Mouse (Mus musculus): ENCODE measurements around the gene Scaf8.

- TF ChIP-seq EP300 (IDR thresholded peaks at IDR 0.05), result no peak
- TF ChIP-seq CTCF (IDR thresholded peaks at IDR 0.05), result no peak
These were observed 94.8 kb downstream of the Scaf8 start for GRCm38 (mm10) chr17:3209581-3209980.

All from lung, postnatal 0 days (tissue).